Mouse (Mus musculus) hindbrain, embryonic 11.5 days (tissue): ENCODE results near the gene Traf1. TPM values are rescaled to one million over a fixed set of nuclear protein-coding genes. Genes with fewer than 3 reads are reported as not detected.

Experiments used
- ATAC-seq: fragments of 200-750 bp; cut with Nextera tagmentation; 2 replicates; pipeline ENCODE4 v1.8.0; 2017; ENCODE audit warnings: mild to moderate bottlenecking, moderate TSS enrichment, moderate library complexity; ENCODE audit not compliant: low FRiP score
- DNase-seq: peaks from one replicate; pipeline ENCODE4 v3.0.0-alpha.2; 2015; ENCODE audit warnings: low spot score
- H3K27ac ChIP-seq: fragments of 300-500 bp; sonication (generic); 2 replicates; pipeline ENCODE4 v1.5.1; 2014; ENCODE audit warnings: mild to moderate bottlenecking, low read depth, low read length
- H3K27me3 ChIP-seq: fragments of 300-500 bp; sonication (generic); 2 replicates; pipeline ENCODE4 v1.6.1; 2014; ENCODE audit warnings: mild to moderate bottlenecking, low read length, moderate library complexity, mixed read lengths; ENCODE audit not compliant: control insufficient read depth, insufficient read depth
- H3K36me3 ChIP-seq: fragments of 300-500 bp; sonication (generic); 2 replicates; pipeline ENCODE4 v1.6.1; 2014; ENCODE audit warnings: mild to moderate bottlenecking, low read length, moderate library complexity, mixed read lengths; ENCODE audit not compliant: control insufficient read depth, insufficient read depth
- H3K4me1 ChIP-seq: fragments of 300-500 bp; sonication (generic); replicated peaks from 2 replicates; pipeline ENCODE4 v1.6.1; 2014; ENCODE audit warnings: low read length, mixed read lengths; ENCODE audit not compliant: control insufficient read depth, insufficient read depth
- H3K4me2 ChIP-seq: fragments of 300-500 bp; sonication (generic); replicated peaks from 2 replicates; pipeline ENCODE4 v1.6.1; 2014; ENCODE audit warnings: mild to moderate bottlenecking, low read depth, low read length
- H3K4me3 ChIP-seq: fragments of 300-500 bp; sonication (generic); 2 replicates; pipeline ENCODE4 v1.5.1; 2014; ENCODE audit warnings: low read depth, low read length
- H3K9ac ChIP-seq: fragments of 300-500 bp; sonication (generic); 2 replicates; pipeline ENCODE4 v1.6.1; 2014; ENCODE audit warnings: low read depth, low read length
- H3K9me3 ChIP-seq: fragments of 300-500 bp; sonication (generic); 2 replicates; pipeline ENCODE4 v1.6.1; 2016; ENCODE audit warnings: low read length; ENCODE audit not compliant: control insufficient read depth
- WGBS: fragments of 180-500 bp; shearing (Covaris S2); extraction: QIAGEN DNeasy Blood & Tissue Kit; methylation state at CpG from one replicate; pipeline ENCODE4 v1.1.7; 2014; 5-methylcytosine and 5-hydroxymethylcytosine counted together
- polyA plus RNA-seq: library from polyadenylated mRNA; unstranded; fragments of >200 nt; fragmentation: Nextera tagmentation; extraction: Ambion mirVana; gene quantifications from 2 replicates; pipeline ENCODE4 v1.2.1, GENCODE M21; 2014

Gene Traf1
- polyA plus RNA-seq, 1 experiment from 2014 or later: 0.28 TPM

- Histone ChIP-seq H3K9me3 (no peaks in the 10 kb centered on the region), H3K36me3 (no peaks in the 10 kb centered on the region), H3K4me3 (no peak overlapping the region), H3K27me3 (no peaks in the 10 kb centered on the region), H3K4me1 (no peaks in the 10 kb centered on the region), H3K27ac (no peak overlapping the region), H3K9ac (no peak overlapping the region), H3K4me2 (no peak overlapping the region)
- DNase-seq (no peak), ATAC-seq (no peak)
- WGBS: 81% methylated on average over 13 of the region's 13 CpGs
Measured at GRCm38 (mm10) chr2:34963371-34963956, 1.9 kb upstream of the Traf1 start.

GRCm38 (mm10) chr2:34962893-34963292, 1.3 kb upstream of the Traf1 start:
- 91% methylated on average over 9 of the region's 9 CpGs for WGBS

GRCm38 (mm10) chr2:34962211-34962610, 639 bp upstream of the Traf1 start:
- DNase-seq (no peak), ATAC-seq (no peak)
- H3K36me3 ChIP-seq: no peaks in the 10 kb centered on the region
- no peaks in the 10 kb centered on the region for H3K4me1 ChIP-seq
- H3K27me3 ChIP-seq: no peaks in the 10 kb centered on the region
- H3K4me3 ChIP-seq: no peak overlapping the region
- no peak overlapping the region for H3K27ac ChIP-seq
- WGBS: 80% methylated on average over 2 of the region's 2 CpGs
- no peaks in the 10 kb centered on the region for H3K9me3 ChIP-seq
- H3K9ac ChIP-seq: no peak overlapping the region
- no peak overlapping the region for H3K4me2 ChIP-seq

More at GRCm38 (mm10) chr2:34962893-34963292, 1.3 kb upstream of the Traf1 start:
- no peaks in the 10 kb centered on the region for H3K9me3 ChIP-seq
- H3K27me3 ChIP-seq: no peaks in the 10 kb centered on the region
- no peaks in the 10 kb centered on the region for H3K36me3 ChIP-seq
- ATAC-seq (no peak), DNase-seq (no peak)
- no peak overlapping the region for H3K4me2 ChIP-seq
- no peak overlapping the region for H3K9ac ChIP-seq
- no peaks in the 10 kb centered on the region for H3K4me1 ChIP-seq
- no peak overlapping the region for H3K27ac ChIP-seq
- no peak overlapping the region for H3K4me3 ChIP-seq

GRCm38 (mm10) chr2:34960966-34961365, 606 bp downstream of the Traf1 start:
- 76% methylated on average over 6 of the region's 6 CpGs for WGBS
- no peaks in the 10 kb centered on the region for H3K27me3 ChIP-seq
- no peak for DNase-seq
- H3K4me3 ChIP-seq: no peak overlapping the region
- no peaks in the 10 kb centered on the region for H3K9me3 ChIP-seq
- H3K4me2 ChIP-seq: no peak overlapping the region
- H3K4me1 ChIP-seq: no peaks in the 10 kb centered on the region
- no peaks in the 10 kb centered on the region for H3K36me3 ChIP-seq
- no peak overlapping the region for H3K27ac ChIP-seq
- ATAC-seq: no peak
- H3K9ac ChIP-seq: no peak overlapping the region

- H3K27ac ChIP-seq: no peak overlapping the region
- H3K27me3 ChIP-seq: no peaks in the 10 kb centered on the region
- H3K4me1 ChIP-seq: no peaks in the 10 kb centered on the region
- no peak overlapping the region for H3K4me3 ChIP-seq
- no peaks in the 10 kb centered on the region for H3K36me3 ChIP-seq
- no peaks in the 10 kb centered on the region for H3K9me3 ChIP-seq
- H3K9ac ChIP-seq: no peak overlapping the region
- WGBS: 89% methylated on average over 3 of the region's 5 CpGs
- DNase-seq (no peak), ATAC-seq (no peak)
- H3K4me2 ChIP-seq: no peak overlapping the region
Measured at GRCm38 (mm10) chr2:34960466-34960865, 1.1 kb downstream of the Traf1 start.

- Histone ChIP-seq H3K27ac (no peak overlapping the region), H3K4me1 (no peaks in the 10 kb centered on the region), H3K4me3 (no peak overlapping the region), H3K9me3 (no peaks in the 10 kb centered on the region), H3K36me3 (no peaks in the 10 kb centered on the region), H3K9ac (no peak overlapping the region), H3K4me2 (no peak overlapping the region), H3K27me3 (no peaks in the 10 kb centered on the region)
- DNase-seq: no peak
- 89% methylated on average over 7 of the region's 7 CpGs for WGBS
- no peak for ATAC-seq
Measured at GRCm38 (mm10) chr2:34958582-34958981, 3.0 kb downstream of the Traf1 start.

- Histone ChIP-seq H3K4me3 (no peak overlapping the region), H3K4me2 (no peak overlapping the region), H3K4me1 (no peaks in the 10 kb centered on the region), H3K9me3 (no peaks in the 10 kb centered on the region), H3K27me3 (no peaks in the 10 kb centered on the region), H3K27ac (no peak overlapping the region), H3K36me3 (no peaks in the 10 kb centered on the region), H3K9ac (no peak overlapping the region)
- DNase-seq (no peak), ATAC-seq (no peak)
- WGBS: 73% methylated on average over 7 of the region's 7 CpGs
Measured at GRCm38 (mm10) chr2:34958036-34958435, 3.5 kb downstream of the Traf1 start.

GRCm38 (mm10) chr2:34957405-34957804, 4.2 kb downstream of the Traf1 start:
- no peaks in the 10 kb centered on the region for H3K4me1 ChIP-seq
- ATAC-seq: no peak
- no peak overlapping the region for H3K4me3 ChIP-seq
- no peak for DNase-seq
- no peaks in the 10 kb centered on the region for H3K36me3 ChIP-seq
- 85% methylated on average over 1 of the region's 1 CpGs for WGBS
- no peak overlapping the region for H3K4me2 ChIP-seq
- no peaks in the 10 kb centered on the region for H3K9me3 ChIP-seq
- no peaks in the 10 kb centered on the region for H3K27me3 ChIP-seq
- no peak overlapping the region for H3K27ac ChIP-seq
- no peak overlapping the region for H3K9ac ChIP-seq

- H3K27me3 ChIP-seq: no peaks in the 10 kb centered on the region
- H3K4me3 ChIP-seq: no peak overlapping the region
- 72% methylated on average over 5 of the region's 5 CpGs for WGBS
Measured at GRCm38 (mm10) chr2:34956941-34957340, 4.6 kb downstream of the Traf1 start.

More at GRCm38 (mm10) chr2:34956941-34957340, 4.6 kb downstream of the Traf1 start:
- Histone ChIP-seq H3K4me2 (no peak overlapping the region), H3K36me3 (no peaks in the 10 kb centered on the region), H3K9me3 (no peaks in the 10 kb centered on the region), H3K4me1 (no peaks in the 10 kb centered on the region), H3K9ac (no peak overlapping the region), H3K27ac (no peak overlapping the region)
- DNase-seq (no peak), ATAC-seq (no peak)
